In genomic region chr15:78836086-78836621, GRCm38 (mm10) we compare ENCODE assay signal across 7 mouse cellular contexts. TPM values are rescaled to one million over a fixed set of nuclear protein-coding genes. Genes with fewer than 3 reads are reported as not detected.
DNase-seq lines count a peak whose midpoint lies in the region; ATAC-seq and TF ChIP-seq lines count a peak whose summit lies in the region.

No protein-coding gene starts in this region.

- no peak for DNase-seq in retina, embryonic 14.5 days (ENCODE audit: low spot score)
- no peak for DNase-seq in spleen, postnatal 36 days (ENCODE audit: low spot score in 2 of 2)

- H3K4me3 ChIP-seq in bone marrow, adult 2 months (replicated peaks; ENCODE audit: control insufficient read depth, low read depth, low read length): no peak overlapping the region
- H3K4me3 ChIP-seq in forebrain, embryonic 13.5 days: no peak overlapping the region
- H3K4me3 ChIP-seq in hindbrain, embryonic 13.5 days: no peak overlapping the region
- no peak overlapping the region for H3K4me3 ChIP-seq in limb, embryonic 15.5 days
- no peak overlapping the region for H3K4me3 ChIP-seq in neural tube, embryonic 13.5 days

- H3K9me3 ChIP-seq in forebrain, embryonic 13.5 days (replicated peaks): no peaks in the 10 kb centered on the region
- H3K9me3 ChIP-seq in hindbrain, embryonic 13.5 days: no peaks in the 10 kb centered on the region
- no peaks in the 10 kb centered on the region for H3K9me3 ChIP-seq in limb, embryonic 15.5 days
- H3K9me3 ChIP-seq in neural tube, embryonic 13.5 days: no peaks in the 10 kb centered on the region

- TF ChIP-seq CTCF in bone marrow, adult 2 months (IDR thresholded peaks at IDR 0.05; ENCODE audit: control insufficient read depth, insufficient read depth, low read length): no peak

- no peaks in the 10 kb centered on the region for H3K36me3 ChIP-seq in forebrain, embryonic 13.5 days (ENCODE audit: poor library complexity, severe bottlenecking)
- no peaks in the 10 kb centered on the region for H3K36me3 ChIP-seq in hindbrain, embryonic 13.5 days
- H3K36me3 ChIP-seq in limb, embryonic 15.5 days: no peaks in the 10 kb centered on the region
- no peaks in the 10 kb centered on the region for H3K36me3 ChIP-seq in neural tube, embryonic 13.5 days

- H3K27ac ChIP-seq in bone marrow, adult 2 months (ENCODE audit: control insufficient read depth, insufficient read depth, low read depth, low read length, poor library complexity): peak overlapping the region; percentile 20; the same call in 1 of the 2 replicates
- H3K27ac ChIP-seq in forebrain, embryonic 13.5 days: no peak overlapping the region; the same call in none of the 2 replicates
- peak overlapping the region; percentile 76 for H3K27ac ChIP-seq in hindbrain, embryonic 13.5 days
- peak overlapping the region; percentile 72 for H3K27ac ChIP-seq in limb, embryonic 15.5 days
- peak overlapping the region; percentile 74 for H3K27ac ChIP-seq in neural tube, embryonic 13.5 days (replicated peaks)

- H3K9ac ChIP-seq in forebrain, embryonic 13.5 days: 0 out of 2 replicates have a peak overlapping the region, but pooled peaks have one; percentile 2
- no peak overlapping the region for H3K9ac ChIP-seq in hindbrain, embryonic 13.5 days
- no peak overlapping the region for H3K9ac ChIP-seq in limb, embryonic 15.5 days
- H3K9ac ChIP-seq in neural tube, embryonic 13.5 days: no peak overlapping the region

- WGBS in bone marrow, adult 2 months: 83% methylated on average over 8 of the region's 8 CpGs
- 61% methylated on average over 8 of the region's 8 CpGs for WGBS in forebrain, embryonic 13.5 days
- WGBS in hindbrain, embryonic 13.5 days: 16% methylated on average over 8 of the region's 8 CpGs
- 37% methylated on average over 8 of the region's 8 CpGs for WGBS in limb, embryonic 15.5 days
- WGBS in neural tube, embryonic 13.5 days: 31% methylated on average over 8 of the region's 8 CpGs

- H3K4me1 ChIP-seq in bone marrow, adult 2 months (ENCODE audit: control insufficient read depth, insufficient read depth, low read length): no peaks in the 10 kb centered on the region
- peaks cover 38% of the 10 kb centered on the region for H3K4me1 ChIP-seq in forebrain, embryonic 13.5 days
- H3K4me1 ChIP-seq in hindbrain, embryonic 13.5 days (replicated peaks): peaks cover 69% of the 10 kb centered on the region
- peaks cover 75% of the 10 kb centered on the region for H3K4me1 ChIP-seq in limb, embryonic 15.5 days
- H3K4me1 ChIP-seq in neural tube, embryonic 13.5 days (replicated peaks): peaks cover 74% of the 10 kb centered on the region

- peaks cover 12% of the 10 kb centered on the region for H3K27me3 ChIP-seq in forebrain, embryonic 13.5 days
- peaks cover 4% of the 10 kb centered on the region for H3K27me3 ChIP-seq in hindbrain, embryonic 13.5 days
- H3K27me3 ChIP-seq in limb, embryonic 15.5 days: peaks cover 7% of the 10 kb centered on the region; the same call in 1 of the 2 replicates
- peaks cover 3% of the 10 kb centered on the region for H3K27me3 ChIP-seq in neural tube, embryonic 13.5 days

- ATAC-seq in forebrain, embryonic 13.5 days: no peak
- no peak for ATAC-seq in hindbrain, embryonic 13.5 days (ENCODE audit: low FRiP score)
- no peak for ATAC-seq in limb, embryonic 15.5 days (ENCODE audit: insufficient number of reproducible peaks, low FRiP score, low TSS enrichment, low read depth)
- no peak for ATAC-seq in neural tube, embryonic 13.5 days (ENCODE audit: low read depth)

- no peak for TF ChIP-seq POLR2A in bone marrow, adult 2 months (IDR thresholded peaks at IDR 0.05; ENCODE audit: borderline replicate concordance, control insufficient read depth, low read depth, low read length)

- H3K4me2 ChIP-seq in forebrain, embryonic 13.5 days: no peak overlapping the region
- no peak overlapping the region for H3K4me2 ChIP-seq in hindbrain, embryonic 13.5 days
- no peak overlapping the region for H3K4me2 ChIP-seq in limb, embryonic 15.5 days
- H3K4me2 ChIP-seq in neural tube, embryonic 13.5 days: no peak overlapping the region

RNA-seq across cellular contexts. Expression of gene Cdc42ep1, which starts 6.3 kb away (rescaled TPM):
- 6.6 and 9.4 TPM in 2 replicates for polyA plus RNA-seq in bone marrow, adult 2 months (2011; ENCODE audit: insufficient read depth, insufficient read length, low replicate concordance, missing spikeins)
- 5.0 and 5.5 TPM in 2 replicates for polyA plus RNA-seq in forebrain, embryonic 13.5 days (2015; fragmentation: Nextera tagmentation; extraction: Ambion mirVana)
- polyA plus RNA-seq in hindbrain, embryonic 13.5 days (2015; fragmentation: Nextera tagmentation; extraction: Ambion mirVana): 9.5 and 11.0 TPM in 2 replicates
- polyA plus RNA-seq in limb, embryonic 15.5 days (2015; fragmentation: Nextera tagmentation; extraction: Ambion mirVana): 26.5 and 30.0 TPM in 2 replicates
- 11.5 and 13.7 TPM in 2 replicates for polyA plus RNA-seq in neural tube, embryonic 13.5 days (2015; fragmentation: Nextera tagmentation; extraction: Ambion mirVana)

RNA-seq across cellular contexts. Expression of gene Lgals2, which starts 19.2 kb away (rescaled TPM):
- polyA plus RNA-seq in bone marrow, adult 2 months (2011; ENCODE audit: insufficient read depth, insufficient read length, low replicate concordance, missing spikeins): not detected in 2 replicates
- polyA plus RNA-seq in forebrain, embryonic 13.5 days (2015; fragmentation: Nextera tagmentation; extraction: Ambion mirVana): not detected in 2 replicates
- polyA plus RNA-seq in hindbrain, embryonic 13.5 days (2015; fragmentation: Nextera tagmentation; extraction: Ambion mirVana): not detected in 2 replicates
- 0.65 and 0.73 TPM in 2 replicates for polyA plus RNA-seq in limb, embryonic 15.5 days (2015; fragmentation: Nextera tagmentation; extraction: Ambion mirVana)
- not detected in 2 replicates for polyA plus RNA-seq in neural tube, embryonic 13.5 days (2015; fragmentation: Nextera tagmentation; extraction: Ambion mirVana)

RNA-seq across cellular contexts. Expression of gene Card10, which starts 33.3 kb away (rescaled TPM):
- 11.3 and 20.8 TPM in 2 replicates for polyA plus RNA-seq in bone marrow, adult 2 months (2011; ENCODE audit: insufficient read depth, insufficient read length, low replicate concordance, missing spikeins)
- polyA plus RNA-seq in forebrain, embryonic 13.5 days (2015; fragmentation: Nextera tagmentation; extraction: Ambion mirVana): 0.92 and 0.93 TPM in 2 replicates
- 1.6 TPM in 2 replicates for polyA plus RNA-seq in hindbrain, embryonic 13.5 days (2015; fragmentation: Nextera tagmentation; extraction: Ambion mirVana)
- 3.4 and 3.8 TPM in 2 replicates for polyA plus RNA-seq in limb, embryonic 15.5 days (2015; fragmentation: Nextera tagmentation; extraction: Ambion mirVana)
- polyA plus RNA-seq in neural tube, embryonic 13.5 days (2015; fragmentation: Nextera tagmentation; extraction: Ambion mirVana): 1.7 and 2.0 TPM in 2 replicates

RNA-seq across cellular contexts. Expression of gene Gga1, which starts 40.8 kb away (rescaled TPM):
- 25.8 and 55.3 TPM in 2 replicates for polyA plus RNA-seq in bone marrow, adult 2 months (2011; ENCODE audit: insufficient read depth, insufficient read length, low replicate concordance, missing spikeins)
- 50.3 and 53.7 TPM in 2 replicates for polyA plus RNA-seq in forebrain, embryonic 13.5 days (2015; fragmentation: Nextera tagmentation; extraction: Ambion mirVana)
- polyA plus RNA-seq in hindbrain, embryonic 13.5 days (2015; fragmentation: Nextera tagmentation; extraction: Ambion mirVana): 49.9 and 50.6 TPM in 2 replicates
- polyA plus RNA-seq in limb, embryonic 15.5 days (2015; fragmentation: Nextera tagmentation; extraction: Ambion mirVana): 53.2 and 54.4 TPM in 2 replicates
- polyA plus RNA-seq in neural tube, embryonic 13.5 days (2015; fragmentation: Nextera tagmentation; extraction: Ambion mirVana): 44.0 and 51.0 TPM in 2 replicates
